In genomic region chr10:41295145-41295544, GRCm38 (mm10) we compare ENCODE assay signal across 9 mouse cellular contexts. TPM values are rescaled to one million over a fixed set of nuclear protein-coding genes. Genes with fewer than 3 reads are reported as not detected.
DNase-seq lines count a peak whose midpoint lies in the region; ATAC-seq and TF ChIP-seq lines count a peak whose summit lies in the region.
"Had no signal": no experiment of that assay in that cellular context is flagged by ENCODE, and none has a peak within 500 bp of the region (broad histone marks: within the 10 kb centered on the region; RNA-seq: fewer than 3 reads in every experiment).

No protein-coding gene starts in this region.

- H3K27me3 ChIP-seq in heart, embryonic 10.5 days (ENCODE audit: insufficient read depth, poor library complexity, severe bottlenecking) = no peaks in the 10 kb centered on the region
- no peaks in the 10 kb centered on the region for H3K27me3 ChIP-seq in heart, postnatal 0 days (ENCODE audit: control insufficient read depth, insufficient read depth, low read length)
- no peaks in the 10 kb centered on the region for H3K27me3 ChIP-seq in midbrain, embryonic 11.5 days (ENCODE audit: control insufficient read depth, insufficient read depth, low read length)

- no peak for TF ChIP-seq CTCF in heart, postnatal 0 days (IDR thresholded peaks at IDR 0.05; ENCODE audit: low read depth)

- no peak for TF ChIP-seq EP300 in heart, postnatal 0 days (IDR thresholded peaks at IDR 0.05; ENCODE audit: low read depth)

- peak overlapping the region; percentile 33; the same call in 1 of the 2 replicates for H3K4me2 ChIP-seq in heart, postnatal 0 days (ENCODE audit: low read depth, low read length)
- no peak overlapping the region; the same call in 1 of the 2 replicates for H3K4me2 ChIP-seq in midbrain, embryonic 11.5 days

- no peak for ATAC-seq in heart, postnatal 0 days (ENCODE audit: insufficient read depth, low read depth)
- peak; percentile 77 for ATAC-seq in midbrain, embryonic 11.5 days (ENCODE audit: low FRiP score)

- H3K9ac ChIP-seq in heart, postnatal 0 days (replicated peaks; ENCODE audit: low read depth, low read length) = no peak overlapping the region
- H3K9ac ChIP-seq in midbrain, embryonic 11.5 days (ENCODE audit: low read length) = no peak overlapping the region

- intact Hi-C loops in heart, postnatal 25 days (cut with DNase I) = no loop called here

- H3K9me3 ChIP-seq in heart, embryonic 10.5 days = no peaks in the 10 kb centered on the region
- H3K9me3 ChIP-seq in heart, postnatal 0 days (replicated peaks; ENCODE audit: control insufficient read depth, low read length) = no peaks in the 10 kb centered on the region
- no peaks in the 10 kb centered on the region for H3K9me3 ChIP-seq in midbrain, embryonic 11.5 days (ENCODE audit: control insufficient read depth, low read length)

- H3K4me1 ChIP-seq in heart, embryonic 10.5 days = peaks cover 38% of the 10 kb centered on the region
- peaks cover 33% of the 10 kb centered on the region for H3K4me1 ChIP-seq in heart, postnatal 0 days (ENCODE audit: control insufficient read depth, insufficient read depth)
- H3K4me1 ChIP-seq in midbrain, embryonic 11.5 days (ENCODE audit: control insufficient read depth, insufficient read depth, low read length) = peaks cover 2% of the 10 kb centered on the region

- no peak for DNase-seq in heart, embryonic 10.5 days (ENCODE audit: low spot score)
- DNase-seq in heart, postnatal 25 days (ENCODE audit: low spot score) = no peak
- DNase-seq in T-cell, adult 2 months (ENCODE audit: low spot score) = peak; percentile 10
- DNase-seq in heart, postnatal 0 days (ENCODE audit: low spot score) = no peak
- DNase-seq in midbrain, embryonic 11.5 days (ENCODE audit: low spot score, missing footprints) = peak; percentile 82
- no peak for DNase-seq in gastrocnemius, adult 18-20 months (ENCODE audit: low spot score)
- no peak for DNase-seq in ovary, adult 18-20 months (ENCODE audit: low spot score)
- DNase-seq in thymus, postnatal 10 days (ENCODE audit: low spot score in 2 of 2) = no peak

- H3K36me3 ChIP-seq in heart, embryonic 10.5 days = no peaks in the 10 kb centered on the region
- no peaks in the 10 kb centered on the region for H3K36me3 ChIP-seq in heart, postnatal 0 days (replicated peaks; ENCODE audit: control insufficient read depth, insufficient read depth, low read length)
- H3K36me3 ChIP-seq in midbrain, embryonic 11.5 days (ENCODE audit: control insufficient read depth, insufficient read depth, low read length) = no peaks in the 10 kb centered on the region

- H3K27ac ChIP-seq in heart, embryonic 10.5 days = peak overlapping the region; percentile 86; the same call in 1 of the 2 replicates
- H3K27ac ChIP-seq in heart, postnatal 0 days (ENCODE audit: low read depth) = peak overlapping the region; percentile 97
- H3K27ac ChIP-seq in midbrain, embryonic 11.5 days (ENCODE audit: low read depth, low read length) = no peak overlapping the region

- H3K4me3 ChIP-seq in heart, embryonic 10.5 days = no peak overlapping the region; the same call in 1 of the 2 replicates
- no peak overlapping the region for H3K4me3 ChIP-seq in heart, postnatal 0 days (ENCODE audit: low read depth, low read length)
- no peak overlapping the region for H3K4me3 ChIP-seq in midbrain, embryonic 11.5 days (ENCODE audit: low read depth, low read length)

- WGBS in heart, embryonic 10.5 days = 29% methylated on average over 7 of the region's 7 CpGs
- WGBS in heart, postnatal 0 days = 28% methylated on average over 7 of the region's 7 CpGs
- 33% methylated on average over 7 of the region's 7 CpGs for WGBS in midbrain, embryonic 11.5 days

RNA-seq across cellular contexts. Expression of gene Fig4, which starts 7.9 kb away (rescaled TPM):
- polyA plus RNA-seq in heart, embryonic 10.5 days (2016; fragmentation: Nextera tagmentation; extraction: Ambion mirVana) = 28.7 and 43.6 TPM in 2 replicates
- 10 to 100 TPM; 23.1 to 23.4 TPM for total RNA-seq in heart, postnatal 25 days (2021)
- total RNA-seq in heart, postnatal 0 days (2014; rRNA removed; ENCODE audit: low replicate concordance) = 78.9 and 86.9 TPM in 2 replicates
- 47.3 and 55.5 TPM in 2 replicates for polyA plus RNA-seq in heart, postnatal 0 days (2015; fragmentation: Nextera tagmentation; extraction: Ambion mirVana)
- 22.4 and 25.2 TPM in 2 replicates for polyA plus RNA-seq in midbrain, embryonic 11.5 days (2014; fragmentation: Nextera tagmentation; extraction: Ambion mirVana)
- total RNA-seq in gastrocnemius, adult 18-20 months (2021) = 1 to 10 TPM; 7.3 to 7.6 TPM

RNA-seq across cellular contexts. Expression of gene Ak9, which starts 8.6 kb away (rescaled TPM):
- 0.03 and 0.06 TPM in 2 replicates for polyA plus RNA-seq in heart, embryonic 10.5 days (2016; fragmentation: Nextera tagmentation; extraction: Ambion mirVana)
- not detected for total RNA-seq in heart, postnatal 25 days (2021)
- total RNA-seq in heart, postnatal 0 days (2014; rRNA removed; ENCODE audit: low replicate concordance) = 0.23 TPM in 1 of 2 replicates, not detected in the other
- polyA plus RNA-seq in heart, postnatal 0 days (2015; fragmentation: Nextera tagmentation; extraction: Ambion mirVana) = 0.18 and 0.29 TPM in 2 replicates
- polyA plus RNA-seq in midbrain, embryonic 11.5 days (2014; fragmentation: Nextera tagmentation; extraction: Ambion mirVana) = not detected in 2 replicates
- total RNA-seq in gastrocnemius, adult 18-20 months (2021) = not detected
- polyA plus RNA-seq: liver, embryonic 16.5 days had no signal

Comparison
In these comparisons a context has a peak if more than half of its experiments do, and no peak if none do; other contexts are left out.
1. DNase-seq: peak in T-cell, adult 2 months (single experiment) and midbrain, embryonic 11.5 days (single experiment); none in heart, embryonic 10.5 days (single experiment), heart, postnatal 25 days (single experiment), heart, postnatal 0 days (single experiment), gastrocnemius, adult 18-20 months (single experiment), ovary, adult 18-20 months (single experiment) and thymus, postnatal 10 days (0 of 2).